Comparison of ENCODE assay signal across 14 mouse cellular contexts in the genomic region with DNA sequence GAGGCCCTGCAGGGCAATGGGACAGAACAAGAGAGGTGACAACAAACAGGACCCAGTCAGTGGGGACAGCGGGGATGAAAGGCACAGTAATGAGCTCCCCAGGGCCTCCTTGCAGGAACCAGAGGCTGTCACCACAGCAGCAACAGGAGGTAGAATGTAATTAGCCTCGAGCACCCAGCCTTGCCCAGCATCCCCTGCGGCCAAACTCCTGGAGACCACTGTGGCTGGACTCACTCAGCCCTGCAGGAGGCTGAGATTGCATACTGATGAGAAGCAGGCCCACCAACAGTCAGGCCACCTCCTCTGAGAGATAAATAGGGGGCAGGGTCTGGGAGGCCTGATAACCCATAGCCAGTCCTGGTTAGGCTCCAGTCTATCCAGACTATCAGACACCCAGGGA. TPM values are rescaled to one million over a fixed set of nuclear protein-coding genes. Genes with fewer than 3 reads are reported as not detected.
DNase-seq lines count a peak whose midpoint lies in the region; ATAC-seq lines count a peak whose summit lies in the region.
"Had no signal": no experiment of that assay in that cellular context is flagged by ENCODE, and none has a peak within 500 bp of the region (broad histone marks: within the 10 kb centered on the region; RNA-seq: fewer than 3 reads in every experiment).

No protein-coding gene starts in this region.

- no peaks in the 10 kb centered on the region for H3K9me3 ChIP-seq in forebrain, embryonic 12.5 days
- no peaks in the 10 kb centered on the region for H3K9me3 ChIP-seq in forebrain, embryonic 14.5 days (replicated peaks; ENCODE audit: control insufficient read depth, low read length)
- no peaks in the 10 kb centered on the region for H3K9me3 ChIP-seq in kidney, embryonic 14.5 days (ENCODE audit: control insufficient read depth, low read length)
- no peaks in the 10 kb centered on the region for H3K9me3 ChIP-seq in embryonic facial prominence, embryonic 11.5 days (replicated peaks; ENCODE audit: control insufficient read depth, low read length)
- H3K9me3 ChIP-seq in midbrain, embryonic 12.5 days = no peaks in the 10 kb centered on the region
- H3K9me3 ChIP-seq: embryonic facial prominence, embryonic 13.5 days had no signal

- H3K4me1 ChIP-seq in forebrain, embryonic 12.5 days = peaks cover 23% of the 10 kb centered on the region
- peaks cover 7% of the 10 kb centered on the region for H3K4me1 ChIP-seq in forebrain, embryonic 14.5 days (ENCODE audit: control insufficient read depth, insufficient read depth, low read length)
- peaks cover 34% of the 10 kb centered on the region for H3K4me1 ChIP-seq in kidney, embryonic 14.5 days (ENCODE audit: control insufficient read depth, insufficient read depth, low read length)
- H3K4me1 ChIP-seq in embryonic facial prominence, embryonic 11.5 days (ENCODE audit: control insufficient read depth, insufficient read depth, low read length) = no peaks in the 10 kb centered on the region
- peaks cover 16% of the 10 kb centered on the region for H3K4me1 ChIP-seq in midbrain, embryonic 12.5 days

- WGBS in forebrain, embryonic 12.5 days = 22% methylated on average over 3 of the region's 3 CpGs
- WGBS in forebrain, embryonic 14.5 days = 16% methylated on average over 3 of the region's 3 CpGs
- WGBS in kidney, embryonic 14.5 days = 9% methylated on average over 3 of the region's 3 CpGs
- WGBS in embryonic facial prominence, embryonic 11.5 days = 11% methylated on average over 3 of the region's 3 CpGs
- 11% methylated on average over 3 of the region's 3 CpGs for WGBS in midbrain, embryonic 12.5 days

- 0 out of 2 replicates have a peak, but pooled peaks have one; percentile 10 for ATAC-seq in forebrain, embryonic 12.5 days (ENCODE audit: low FRiP score)
- ATAC-seq in forebrain, embryonic 14.5 days = no peak
- peak; percentile 37; the same call in 1 of the 2 replicates for ATAC-seq in kidney, embryonic 14.5 days (ENCODE audit: low FRiP score, low TSS enrichment)
- peak; percentile 27; the same call in 1 of the 2 replicates for ATAC-seq in embryonic facial prominence, embryonic 11.5 days (replicated peaks; ENCODE audit: insufficient number of reproducible peaks, low FRiP score, low TSS enrichment, low read depth)
- peak; percentile 38; the same call in 1 of the 2 replicates for ATAC-seq in midbrain, embryonic 12.5 days (ENCODE audit: low FRiP score, low read depth)

- H3K27ac ChIP-seq in forebrain, embryonic 12.5 days = peak overlapping the region; percentile 61
- no peak overlapping the region for H3K27ac ChIP-seq in forebrain, embryonic 14.5 days (ENCODE audit: low read depth, low read length)
- H3K27ac ChIP-seq in kidney, embryonic 14.5 days (ENCODE audit: low read depth, low read length) = peak overlapping the region; percentile 69; the same call in 1 of the 2 replicates
- H3K27ac ChIP-seq in embryonic facial prominence, embryonic 11.5 days (replicated peaks; ENCODE audit: low read depth, low read length) = no peak overlapping the region
- 0 out of 2 replicates have a peak overlapping the region, but pooled peaks have one; percentile 44 for H3K27ac ChIP-seq in midbrain, embryonic 12.5 days (replicated peaks)
- H3K27ac ChIP-seq: embryonic facial prominence, embryonic 13.5 days had no signal

- H3K9ac ChIP-seq in forebrain, embryonic 12.5 days = no peak overlapping the region
- no peak overlapping the region for H3K9ac ChIP-seq in forebrain, embryonic 14.5 days (ENCODE audit: low read length)
- H3K9ac ChIP-seq in kidney, embryonic 14.5 days (ENCODE audit: low read depth, low read length) = no peak overlapping the region
- H3K9ac ChIP-seq in embryonic facial prominence, embryonic 11.5 days (replicated peaks; ENCODE audit: low read length) = no peak overlapping the region
- no peak overlapping the region for H3K9ac ChIP-seq in midbrain, embryonic 12.5 days (replicated peaks)
- H3K9ac ChIP-seq: embryonic facial prominence, embryonic 13.5 days had no signal

- no peaks in the 10 kb centered on the region for H3K36me3 ChIP-seq in forebrain, embryonic 12.5 days (replicated peaks)
- H3K36me3 ChIP-seq in forebrain, embryonic 14.5 days (ENCODE audit: control insufficient read depth, insufficient read depth, low read length) = 0 out of 2 replicates have a peak, but pooled peaks cover under 1% of the 10 kb centered on the region
- no peaks in the 10 kb centered on the region for H3K36me3 ChIP-seq in kidney, embryonic 14.5 days (ENCODE audit: control insufficient read depth, insufficient read depth, low read length)
- H3K36me3 ChIP-seq in embryonic facial prominence, embryonic 11.5 days (replicated peaks; ENCODE audit: control insufficient read depth, insufficient read depth, low read depth, low read length) = no peaks in the 10 kb centered on the region
- no peaks in the 10 kb centered on the region for H3K36me3 ChIP-seq in midbrain, embryonic 12.5 days
- H3K36me3 ChIP-seq: embryonic facial prominence, embryonic 13.5 days had no signal

- H3K4me2 ChIP-seq in forebrain, embryonic 12.5 days = no peak overlapping the region
- H3K4me2 ChIP-seq in forebrain, embryonic 14.5 days (ENCODE audit: low read length) = no peak overlapping the region
- H3K4me2 ChIP-seq in kidney, embryonic 14.5 days (replicated peaks; ENCODE audit: low read depth, low read length) = no peak overlapping the region
- no peak overlapping the region for H3K4me2 ChIP-seq in embryonic facial prominence, embryonic 11.5 days (ENCODE audit: low read depth, low read length)
- no peak overlapping the region for H3K4me2 ChIP-seq in midbrain, embryonic 12.5 days (replicated peaks)
- H3K4me2 ChIP-seq: embryonic facial prominence, embryonic 13.5 days had no signal

- no peaks in the 10 kb centered on the region for H3K27me3 ChIP-seq in forebrain, embryonic 12.5 days
- no peaks in the 10 kb centered on the region for H3K27me3 ChIP-seq in forebrain, embryonic 14.5 days (replicated peaks; ENCODE audit: control insufficient read depth, insufficient read depth, low read length)
- no peaks in the 10 kb centered on the region for H3K27me3 ChIP-seq in kidney, embryonic 14.5 days (ENCODE audit: control insufficient read depth, insufficient read depth, low read length)
- no peaks in the 10 kb centered on the region for H3K27me3 ChIP-seq in embryonic facial prominence, embryonic 11.5 days (ENCODE audit: control insufficient read depth, insufficient read depth, low read length)
- H3K27me3 ChIP-seq in midbrain, embryonic 12.5 days = no peaks in the 10 kb centered on the region
- H3K27me3 ChIP-seq: embryonic facial prominence, embryonic 13.5 days had no signal

- no peak for DNase-seq in forebrain, embryonic 14.5 days (ENCODE audit: low spot score)
- no peak for DNase-seq in kidney, postnatal 4 days
- peak; percentile 26 for DNase-seq in embryonic facial prominence, embryonic 11.5 days (ENCODE audit: low spot score)
- no peak for DNase-seq in left cerebral cortex, adult 18-20 months (ENCODE audit: low spot score in 2 of 2)
- DNase-seq in layer of hippocampus, adult 9-11 months = no peak
- DNase-seq: cerebellum, adult 9-11 months; heart, postnatal 4 days; kidney, adult 11 months; right cerebral cortex, postnatal 25 days; thymus, adult 2 months had no signal

- H3K4me3 ChIP-seq in forebrain, embryonic 12.5 days (replicated peaks) = no peak overlapping the region
- H3K4me3 ChIP-seq in forebrain, embryonic 14.5 days (ENCODE audit: low read depth, low read length) = no peak overlapping the region
- H3K4me3 ChIP-seq in kidney, embryonic 14.5 days (ENCODE audit: low read length) = no peak overlapping the region
- no peak overlapping the region for H3K4me3 ChIP-seq in embryonic facial prominence, embryonic 11.5 days (ENCODE audit: low read depth, low read length)
- no peak overlapping the region for H3K4me3 ChIP-seq in midbrain, embryonic 12.5 days
- H3K4me3 ChIP-seq: embryonic facial prominence, embryonic 13.5 days had no signal

RNA-seq across cellular contexts. Expression of a gene that starts 4.5 kb away (rescaled TPM):
- 0.45 and 0.74 TPM in 2 replicates for polyA plus RNA-seq in forebrain, embryonic 12.5 days (2016; fragmentation: Nextera tagmentation; extraction: Ambion mirVana)
- polyA plus RNA-seq in forebrain, embryonic 14.5 days (2014; fragmentation: Nextera tagmentation; extraction: Ambion mirVana) = 0.30 and 0.32 TPM in 2 replicates
- 0.20 and 0.51 TPM in 2 replicates for polyA plus RNA-seq in kidney, embryonic 14.5 days (2014; fragmentation: Nextera tagmentation; extraction: Ambion mirVana)
- polyA plus RNA-seq in embryonic facial prominence, embryonic 11.5 days (2014; fragmentation: Nextera tagmentation; extraction: Ambion mirVana) = 0.15 and 0.25 TPM in 2 replicates
- 0.13 TPM in 1 of 2 replicates, not detected in the other for polyA plus RNA-seq in midbrain, embryonic 12.5 days (2016; fragmentation: Nextera tagmentation; extraction: Ambion mirVana)
- total RNA-seq in left cerebral cortex, adult 18-20 months (2021) = under 1 TPM; 0.60 to 0.66 TPM

RNA-seq across cellular contexts. Expression of a gene that starts 28.3 kb away (rescaled TPM):
- 8.3 and 9.3 TPM in 2 replicates for polyA plus RNA-seq in forebrain, embryonic 12.5 days (2016; fragmentation: Nextera tagmentation; extraction: Ambion mirVana)
- polyA plus RNA-seq in forebrain, embryonic 14.5 days (2014; fragmentation: Nextera tagmentation; extraction: Ambion mirVana) = 6.1 and 8.2 TPM in 2 replicates
- polyA plus RNA-seq in kidney, embryonic 14.5 days (2014; fragmentation: Nextera tagmentation; extraction: Ambion mirVana) = 4.8 and 10.4 TPM in 2 replicates
- polyA plus RNA-seq in embryonic facial prominence, embryonic 11.5 days (2014; fragmentation: Nextera tagmentation; extraction: Ambion mirVana) = 2.3 and 2.6 TPM in 2 replicates
- 7.2 and 8.6 TPM in 2 replicates for polyA plus RNA-seq in midbrain, embryonic 12.5 days (2016; fragmentation: Nextera tagmentation; extraction: Ambion mirVana)
- 10 to 100 TPM; 30.4 to 35.0 TPM for total RNA-seq in left cerebral cortex, adult 18-20 months (2021)

RNA-seq across cellular contexts. Expression of a gene that starts 30.5 kb away (rescaled TPM):
- 18.9 and 19.4 TPM in 2 replicates for polyA plus RNA-seq in forebrain, embryonic 12.5 days (2016; fragmentation: Nextera tagmentation; extraction: Ambion mirVana)
- 7.7 and 10.7 TPM in 2 replicates for polyA plus RNA-seq in forebrain, embryonic 14.5 days (2014; fragmentation: Nextera tagmentation; extraction: Ambion mirVana)
- 7.9 and 15.4 TPM in 2 replicates for polyA plus RNA-seq in kidney, embryonic 14.5 days (2014; fragmentation: Nextera tagmentation; extraction: Ambion mirVana)
- polyA plus RNA-seq in embryonic facial prominence, embryonic 11.5 days (2014; fragmentation: Nextera tagmentation; extraction: Ambion mirVana) = 9.7 and 10.7 TPM in 2 replicates
- polyA plus RNA-seq in midbrain, embryonic 12.5 days (2016; fragmentation: Nextera tagmentation; extraction: Ambion mirVana) = 20.6 and 21.6 TPM in 2 replicates
- total RNA-seq in left cerebral cortex, adult 18-20 months (2021) = 10 to 100 TPM in 1 of 2 experiments, 1 to 10 TPM in 1; 9.9 to 10.3 TPM

RNA-seq across cellular contexts. Expression of a gene that starts 49.5 kb away (rescaled TPM):
- 0.13 and 0.15 TPM in 2 replicates for polyA plus RNA-seq in forebrain, embryonic 12.5 days (2016; fragmentation: Nextera tagmentation; extraction: Ambion mirVana)
- 0.19 and 0.32 TPM in 2 replicates for polyA plus RNA-seq in forebrain, embryonic 14.5 days (2014; fragmentation: Nextera tagmentation; extraction: Ambion mirVana)
- polyA plus RNA-seq in kidney, embryonic 14.5 days (2014; fragmentation: Nextera tagmentation; extraction: Ambion mirVana) = 0.15 TPM in 1 of 2 replicates, not detected in the other
- polyA plus RNA-seq in embryonic facial prominence, embryonic 11.5 days (2014; fragmentation: Nextera tagmentation; extraction: Ambion mirVana) = not detected in 2 replicates
- polyA plus RNA-seq in midbrain, embryonic 12.5 days (2016; fragmentation: Nextera tagmentation; extraction: Ambion mirVana) = not detected in 2 replicates
- under 1 TPM; 0.21 to 0.42 TPM for total RNA-seq in left cerebral cortex, adult 18-20 months (2021)
- total RNA-seq: heart, postnatal 4 days had no signal
- polyA plus RNA-seq: embryonic facial prominence, embryonic 13.5 days had no signal

Comparison
In these comparisons a context has a peak if more than half of its experiments do, and no peak if none do; other contexts are left out.
1. H3K27ac ChIP-seq: peak in forebrain, embryonic 12.5 days (single experiment), kidney, embryonic 14.5 days (single experiment) and midbrain, embryonic 12.5 days (single experiment); none in forebrain, embryonic 14.5 days (single experiment) and embryonic facial prominence, embryonic 11.5 days (single experiment).